Mouse (Mus musculus) midbrain, embryonic 12.5 days (tissue): ENCODE results near the gene Maml3. TPM values are rescaled to one million over a fixed set of nuclear protein-coding genes. Genes with fewer than 3 reads are reported as not detected.

ENCODE experiments used
- ATAC-seq: fragments of 200-750 bp; cut with Nextera tagmentation; 2 replicates; pipeline ENCODE4 v1.8.0; 2017; ENCODE audit warnings: low read depth, moderate TSS enrichment, moderate library complexity; ENCODE audit not compliant: low FRiP score
- H3K27ac ChIP-seq: fragments of 300-500 bp; sonication (generic); replicated peaks from 2 replicates; pipeline ENCODE4 v1.5.1; 2016; ENCODE audit warnings: mild to moderate bottlenecking
- H3K27me3 ChIP-seq: fragments of 300-500 bp; sonication (generic); 2 replicates; pipeline ENCODE4 v1.6.1; 2016; ENCODE audit warnings: mild to moderate bottlenecking
- H3K36me3 ChIP-seq: fragments of 300-500 bp; sonication (generic); 2 replicates; pipeline ENCODE4 v1.6.1; 2016
- H3K4me1 ChIP-seq: fragments of 300-500 bp; sonication (generic); 2 replicates; pipeline ENCODE4 v1.6.1; 2016
- H3K4me2 ChIP-seq: fragments of 300-500 bp; sonication (generic); replicated peaks from 2 replicates; pipeline ENCODE4 v1.6.1; 2016; ENCODE audit warnings: mild to moderate bottlenecking, moderate library complexity
- H3K4me3 ChIP-seq: fragments of 300-500 bp; sonication (generic); 2 replicates; pipeline ENCODE4 v1.5.1; 2016; ENCODE audit warnings: mild to moderate bottlenecking
- H3K9ac ChIP-seq: fragments of 300-500 bp; sonication (generic); replicated peaks from 2 replicates; pipeline ENCODE4 v1.6.1; 2016; ENCODE audit warnings: mild to moderate bottlenecking, moderate library complexity
- H3K9me3 ChIP-seq: fragments of 300-500 bp; sonication (generic); 2 replicates; pipeline ENCODE4 v1.6.1; 2016; ENCODE audit warnings: mild to moderate bottlenecking
- WGBS: fragments of 180-500 bp; shearing (Covaris S2); methylation state at CpG from one replicate; pipeline ENCODE4 v1.1.7; 2016; 5-methylcytosine and 5-hydroxymethylcytosine counted together
- polyA plus RNA-seq: library from polyadenylated mRNA; unstranded; fragments of >200 nt; fragmentation: Nextera tagmentation; extraction: Ambion mirVana; gene quantifications from 2 replicates; pipeline ENCODE4 v1.2.1, GENCODE M21; 2016

The Maml3 gene
- polyA plus RNA-seq, 1 experiment from 2014 or later = 8.2 TPM

- Histone ChIP-seq H3K27ac (no peak overlapping the region), H3K9ac (no peak overlapping the region), H3K4me3 (no peak overlapping the region), H3K27me3 (no peaks in the 10 kb centered on the region), H3K4me1 (peaks cover 33% of the 10 kb centered on the region), H3K4me2 (no peak overlapping the region), H3K9me3 (no peaks in the 10 kb centered on the region), H3K36me3 (no peaks in the 10 kb centered on the region)
- 88% methylated on average over 10 of the region's 10 CpGs for WGBS
- ATAC-seq = no peak
These were observed 283.3 kb downstream of the Maml3 start for GRCm38 (mm10) chr3:51821551-51821950.

- peak; percentile 58; the same call in 1 of the 2 replicates for ATAC-seq
- WGBS = 64% methylated on average over 7 of the region's 7 CpGs
These were observed 285.8 kb downstream of the Maml3 start for GRCm38 (mm10) chr3:51819109-51819508.

DNA sequence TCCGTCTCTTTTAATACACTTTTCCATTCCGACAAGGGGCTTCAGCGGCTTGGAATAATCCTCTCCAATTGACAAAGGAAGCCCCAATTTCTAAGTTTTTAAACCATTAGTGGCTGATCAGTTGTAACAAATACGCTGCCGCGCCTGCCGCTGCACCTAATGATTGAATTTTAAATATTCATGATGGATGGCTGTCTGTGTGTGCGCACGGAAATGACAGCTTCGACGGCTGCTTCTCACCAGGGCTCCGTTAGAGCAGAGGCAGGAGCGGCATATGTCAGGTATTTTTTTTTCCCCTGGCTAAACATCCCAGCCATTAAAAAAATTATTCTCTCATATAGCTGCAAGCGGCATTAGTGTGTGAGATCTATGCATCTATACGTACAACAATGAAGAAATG, 287.0 kb downstream of the Maml3 start:
- 26% methylated on average over 15 of the region's 15 CpGs for WGBS
- H3K4me2 ChIP-seq = peak overlapping the region; percentile 22

More at GRCm38 (mm10) chr3:51819109-51819508, 285.8 kb downstream of the Maml3 start:
- no peaks in the 10 kb centered on the region for H3K36me3 ChIP-seq
- H3K27ac ChIP-seq = peak overlapping the region; percentile 80
- H3K4me3 ChIP-seq = no peak overlapping the region
- H3K9me3 ChIP-seq = no peaks in the 10 kb centered on the region
- H3K27me3 ChIP-seq = no peaks in the 10 kb centered on the region
- no peak overlapping the region for H3K4me2 ChIP-seq
- peaks cover 31% of the 10 kb centered on the region for H3K4me1 ChIP-seq
- H3K9ac ChIP-seq = no peak overlapping the region

DNA sequence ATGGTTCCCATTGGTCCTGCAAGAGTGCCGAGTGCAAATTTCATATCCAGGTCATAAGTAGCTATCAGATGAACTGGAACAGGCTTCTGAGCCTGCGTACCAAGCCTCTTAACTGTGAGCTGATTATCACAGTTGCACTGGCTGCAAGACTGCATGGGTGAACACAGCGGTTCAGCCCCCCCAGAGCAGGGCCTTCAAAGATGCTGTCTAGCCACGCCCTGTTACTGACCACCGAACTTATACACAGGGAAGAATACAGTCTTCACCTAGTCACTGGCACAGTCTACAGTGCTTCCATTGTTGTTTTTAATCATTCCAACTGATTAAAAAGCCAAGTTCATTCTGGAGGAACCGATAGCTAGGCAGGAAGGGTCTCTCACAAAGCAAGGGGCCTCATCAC, 287.5 kb downstream of the Maml3 start:
- H3K27ac ChIP-seq = peak overlapping the region; percentile 44
- H3K4me1 ChIP-seq = peaks cover 32% of the 10 kb centered on the region
- no peaks in the 10 kb centered on the region for H3K27me3 ChIP-seq
- no peaks in the 10 kb centered on the region for H3K36me3 ChIP-seq
- H3K9me3 ChIP-seq = no peaks in the 10 kb centered on the region
- peak; percentile 53 for ATAC-seq
- 59% methylated on average over 6 of the region's 6 CpGs for WGBS
- H3K4me2 ChIP-seq = peak overlapping the region; percentile 22; the same call in 1 of the 2 replicates
- no peak overlapping the region for H3K9ac ChIP-seq
- no peak overlapping the region for H3K4me3 ChIP-seq

More for the DNA sequence above, 287.0 kb downstream of the Maml3 start:
- Histone ChIP-seq H3K4me1 (peaks cover 31% of the 10 kb centered on the region), H3K4me3 (no peak overlapping the region), H3K9me3 (no peaks in the 10 kb centered on the region), H3K27me3 (no peaks in the 10 kb centered on the region), H3K9ac (peak overlapping the region; percentile 25; the same call in 1 of the 2 replicates), H3K36me3 (no peaks in the 10 kb centered on the region), H3K27ac (peak overlapping the region; percentile 44)
- no peak for ATAC-seq

- Histone ChIP-seq H3K4me1 (peaks cover 33% of the 10 kb centered on the region), H3K27me3 (no peaks in the 10 kb centered on the region), H3K4me3 (no peak overlapping the region), H3K36me3 (no peaks in the 10 kb centered on the region), H3K4me2 (no peak overlapping the region), H3K27ac (peak overlapping the region; percentile 44), H3K9me3 (no peaks in the 10 kb centered on the region), H3K9ac (no peak overlapping the region)
- 66% methylated on average over 7 of the region's 7 CpGs for WGBS
- ATAC-seq = no peak
These were observed 288.2 kb downstream of the Maml3 start for GRCm38 (mm10) chr3:51816517-51817285.

DNA sequence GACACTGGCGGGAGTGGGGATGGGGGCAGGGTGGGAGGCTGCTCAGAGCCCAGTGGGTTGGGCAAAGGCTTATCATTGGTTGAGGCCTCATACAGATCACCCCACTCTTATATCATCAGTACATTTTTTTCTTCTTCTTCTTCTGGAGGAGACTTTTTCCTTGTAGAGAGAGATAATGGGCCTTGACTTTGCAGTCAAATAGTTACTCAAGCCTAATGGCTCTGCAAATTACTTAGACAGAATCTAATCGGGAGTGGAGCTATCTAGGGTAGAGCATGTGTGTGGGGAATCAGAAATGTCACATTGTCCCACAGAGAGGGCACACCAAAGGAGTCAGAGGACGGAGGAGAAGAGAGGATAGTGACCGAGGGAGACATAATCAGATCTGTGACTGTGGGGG, 290.8 kb downstream of the Maml3 start:
- Histone ChIP-seq H3K4me2 (no peak overlapping the region), H3K9ac (no peak overlapping the region), H3K27me3 (no peaks in the 10 kb centered on the region; the same call in 1 of the 2 replicates), H3K9me3 (no peaks in the 10 kb centered on the region), H3K4me3 (no peak overlapping the region), H3K27ac (no peak overlapping the region), H3K4me1 (peaks cover 44% of the 10 kb centered on the region), H3K36me3 (no peaks in the 10 kb centered on the region)
- ATAC-seq = no peak
- WGBS = 92% methylated on average over 4 of the region's 4 CpGs

- 96% methylated on average over 5 of the region's 5 CpGs for WGBS
- Histone ChIP-seq H3K9me3 (no peaks in the 10 kb centered on the region), H3K4me2 (no peak overlapping the region), H3K4me1 (peaks cover 41% of the 10 kb centered on the region), H3K27ac (no peak overlapping the region), H3K36me3 (no peaks in the 10 kb centered on the region), H3K27me3 (no peaks in the 10 kb centered on the region; the same call in 1 of the 2 replicates), H3K4me3 (no peak overlapping the region), H3K9ac (no peak overlapping the region)
- no peak for ATAC-seq
These were observed 291.7 kb downstream of the Maml3 start for GRCm38 (mm10) chr3:51813186-51813585.

GRCm38 (mm10) chr3:51810731-51811130, 294.1 kb downstream of the Maml3 start:
- Histone ChIP-seq H3K4me2 (no peak overlapping the region), H3K9ac (no peak overlapping the region), H3K36me3 (no peaks in the 10 kb centered on the region), H3K27ac (0 out of 2 replicates have a peak overlapping the region, but pooled peaks have one; percentile 16), H3K4me1 (peaks cover 37% of the 10 kb centered on the region), H3K4me3 (no peak overlapping the region), H3K9me3 (no peaks in the 10 kb centered on the region), H3K27me3 (no peaks in the 10 kb centered on the region; the same call in 1 of the 2 replicates)
- 61% methylated on average over 7 of the region's 7 CpGs for WGBS
- ATAC-seq = no peak

GRCm38 (mm10) chr3:51809822-51810221, 295.1 kb downstream of the Maml3 start:
- no peaks in the 10 kb centered on the region for H3K9me3 ChIP-seq
- H3K27me3 ChIP-seq = no peaks in the 10 kb centered on the region; the same call in 1 of the 2 replicates
- H3K4me2 ChIP-seq = no peak overlapping the region
- no peaks in the 10 kb centered on the region for H3K36me3 ChIP-seq
- no peak overlapping the region for H3K4me3 ChIP-seq
- H3K4me1 ChIP-seq = peaks cover 45% of the 10 kb centered on the region
- 45% methylated on average over 7 of the region's 7 CpGs for WGBS
- ATAC-seq = no peak
- H3K9ac ChIP-seq = 0 out of 2 replicates have a peak overlapping the region, but pooled peaks have one; percentile 34
- H3K27ac ChIP-seq = peak overlapping the region; percentile 60

GRCm38 (mm10) chr3:51807981-51808870, 296.6 kb downstream of the Maml3 start:
- Histone ChIP-seq H3K4me1 (peaks cover 60% of the 10 kb centered on the region), H3K36me3 (no peaks in the 10 kb centered on the region), H3K9me3 (no peaks in the 10 kb centered on the region), H3K27ac (peak overlapping the region; percentile 42; the same call in 1 of the 2 replicates), H3K4me3 (no peak overlapping the region), H3K9ac (no peak overlapping the region), H3K4me2 (no peak overlapping the region), H3K27me3 (no peaks in the 10 kb centered on the region; the same call in 1 of the 2 replicates)
- no peak for ATAC-seq
- WGBS = 82% methylated on average over 16 of the region's 16 CpGs

- Histone ChIP-seq H3K4me3 (no peak overlapping the region), H3K9me3 (no peaks in the 10 kb centered on the region), H3K4me2 (no peak overlapping the region), H3K4me1 (peaks cover 66% of the 10 kb centered on the region), H3K27ac (peak overlapping the region; percentile 72), H3K36me3 (no peaks in the 10 kb centered on the region), H3K9ac (no peak overlapping the region), H3K27me3 (no peaks in the 10 kb centered on the region; the same call in 1 of the 2 replicates)
- 22% methylated on average over 13 of the region's 13 CpGs for WGBS
- peak; percentile 89 for ATAC-seq
These were observed 299.2 kb downstream of the Maml3 start for GRCm38 (mm10) chr3:51805488-51806318.
